Mouse (Mus musculus): Measurements from ENCODE around the gene Dek.

Dek gene

DNA sequence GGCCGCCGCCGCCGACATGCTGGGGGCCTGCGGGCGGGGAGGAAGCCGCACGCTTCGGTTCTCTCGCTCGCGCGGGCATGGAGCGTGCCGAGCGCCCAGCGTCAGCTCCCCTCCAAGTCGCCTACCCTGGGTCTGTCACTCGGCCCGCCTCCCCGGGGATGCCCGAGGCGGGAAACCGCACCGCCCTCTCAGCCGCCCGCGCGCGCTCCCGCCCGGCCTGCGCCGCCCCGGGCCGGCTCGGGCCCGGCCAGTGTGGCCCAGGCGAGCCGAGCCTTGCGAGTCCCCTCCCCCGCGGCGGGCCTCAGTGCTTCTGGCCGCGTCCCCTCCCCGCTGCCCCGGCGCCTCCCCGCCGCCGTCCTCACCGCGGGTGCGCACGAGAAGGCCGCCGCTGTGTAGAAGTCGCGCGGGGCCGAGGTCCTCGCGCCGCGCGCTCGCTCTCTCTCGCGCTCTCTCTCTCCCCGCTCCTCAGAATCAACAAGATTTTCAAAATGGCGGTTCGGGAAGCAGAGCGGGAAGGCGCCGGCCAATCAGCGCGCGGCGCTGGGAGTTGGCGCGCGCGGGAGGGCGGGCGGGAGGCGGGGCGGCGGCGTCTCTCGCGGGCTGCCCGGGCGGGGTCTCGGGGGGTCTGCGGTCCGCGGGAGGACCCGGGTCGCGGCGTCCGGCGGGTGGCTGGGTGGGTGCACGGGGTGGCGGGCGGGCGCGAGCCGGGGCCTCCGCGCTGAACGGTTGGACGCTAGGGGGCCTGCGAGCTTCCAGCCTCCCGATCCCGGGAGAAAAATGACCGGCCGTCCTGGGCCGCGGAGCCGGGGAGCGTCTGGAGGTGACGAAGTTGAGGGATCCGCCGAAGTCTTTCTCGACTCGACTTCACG, at the start of gene Dek:
Gene Dek, minus strand, starts transcription at position 491 of the 869 bp plus-strand sequence.
- in situ Hi-C loops (cut with MboI, MseI) = no loop called here

GRCm38 (mm10) chr13:47154866-47155265, 48.9 kb upstream of the Dek start:
- in situ Hi-C loops (cut with MboI, MseI) = loop anchor here (5.0 to 10.0 kb wide), 3 partner anchors 132 to 1312 kb away; no protein-coding TSS in a partner anchor

DNA sequence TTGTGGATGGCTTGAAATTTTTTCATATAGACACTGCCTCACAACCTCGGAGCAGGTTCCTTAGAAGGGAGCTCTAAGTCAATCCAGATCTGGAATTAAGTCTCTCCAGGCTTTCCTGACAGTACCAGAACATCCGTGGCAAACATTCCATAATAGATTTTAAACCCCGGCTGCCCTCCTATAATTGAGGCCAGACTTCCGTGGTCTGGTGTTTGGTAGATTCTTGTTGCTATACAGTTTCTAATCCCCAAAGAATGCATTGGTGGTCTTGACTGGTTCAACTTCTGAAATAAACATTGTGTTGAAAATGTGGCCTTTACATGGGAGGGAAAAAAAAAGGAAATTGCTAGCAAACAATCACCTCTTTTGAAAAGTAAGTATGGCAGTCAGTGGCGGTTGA, 47.2 kb upstream of the Dek start:
- in situ Hi-C loops (cut with MboI, MseI) = loop anchor here (5.0 to 10.0 kb wide), 3 partner anchors 134 to 1314 kb away; no protein-coding TSS in a partner anchor

GRCm38 (mm10) chr13:47152390-47152789, 46.4 kb upstream of the Dek start:
- in situ Hi-C loops (cut with MboI, MseI) = loop anchor here (5.0 to 10.0 kb wide), 3 partner anchors 135 to 1315 kb away; no protein-coding TSS in a partner anchor

GRCm38 (mm10) chr13:47151060-47151459, 45.1 kb upstream of the Dek start:
- in situ Hi-C loops (cut with MboI, MseI) = loop anchor here (5.0 to 10.0 kb wide), 3 partner anchors 136 to 1316 kb away; no protein-coding TSS in a partner anchor

DNA sequence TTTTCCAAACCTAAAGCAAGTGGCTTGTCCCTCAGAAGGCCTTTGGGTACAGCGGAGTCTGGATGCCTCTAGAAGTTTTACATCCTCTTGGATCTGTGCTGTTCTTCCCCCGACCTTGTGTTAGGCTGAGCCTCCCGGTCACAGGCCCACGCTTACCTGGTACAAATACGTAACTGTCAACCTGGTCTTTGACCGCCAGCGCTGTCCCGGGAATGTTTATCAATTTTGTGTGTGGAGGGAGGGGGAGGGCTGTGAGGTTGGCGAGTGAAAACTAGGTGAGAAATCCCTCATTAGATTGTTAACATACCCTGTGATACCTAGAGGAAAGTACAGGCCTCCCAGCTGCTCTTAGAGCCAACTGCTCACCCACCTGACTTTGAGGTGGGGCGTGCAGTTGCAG, 44.0 kb upstream of the Dek start:
- in situ Hi-C loops (cut with MboI, MseI) = loop anchor here (5.0 to 10.0 kb wide), 4 partner anchors 137 to 1355 kb away; no protein-coding TSS in a partner anchor

- in situ Hi-C loops (cut with MboI, MseI) = loop anchor here in 1 of 2 experiments (10.0 kb wide), 1 partner anchor 1356 kb away; no protein-coding TSS in a partner anchor
Observed at GRCm38 (mm10) chr13:47148573-47148972, 42.6 kb upstream of the Dek start.

DNA sequence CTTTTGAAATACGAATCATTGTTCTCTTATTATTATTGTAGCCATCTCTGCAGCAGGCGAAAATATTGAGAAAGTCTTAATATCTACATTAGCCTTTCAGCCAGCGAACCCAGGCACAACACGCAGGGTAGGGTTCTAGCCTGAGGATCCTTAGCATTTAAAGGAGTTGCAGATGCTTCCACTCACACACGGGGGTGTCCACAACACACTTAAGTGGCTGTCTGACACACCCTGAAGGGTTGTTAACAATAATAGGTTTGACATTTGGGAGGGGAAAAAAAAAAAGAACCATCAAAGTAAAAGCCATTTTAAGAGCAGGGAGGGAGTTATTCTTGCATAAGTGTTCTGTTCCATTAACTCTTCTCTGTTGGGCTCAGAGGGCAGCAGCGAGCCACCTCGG, 40.4 kb upstream of the Dek start:
- in situ Hi-C loops (cut with MboI, MseI) = loop anchor here in 1 of 2 experiments (10.0 kb wide), 1 partner anchor 1358 kb away; no protein-coding TSS in a partner anchor

DNA sequence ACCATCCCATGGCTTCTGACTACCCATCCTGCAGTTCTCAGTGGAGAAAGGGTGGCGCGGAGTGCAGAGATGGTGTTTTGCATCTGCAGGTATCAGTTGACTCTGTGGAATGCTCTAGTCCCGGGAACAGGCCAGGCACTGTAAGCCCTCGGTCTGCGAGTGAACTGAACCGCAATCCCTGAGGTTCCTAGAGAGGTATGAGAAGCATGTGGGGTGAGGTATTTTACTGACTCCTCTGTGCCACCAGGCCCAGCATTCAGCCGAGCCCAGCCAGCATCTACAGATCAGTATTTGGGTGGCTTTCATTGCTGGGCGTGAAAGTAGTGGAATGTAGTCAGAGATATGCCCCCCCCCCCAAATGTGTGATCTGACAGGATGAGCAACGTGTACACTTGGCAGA, 39.9 kb upstream of the Dek start:
- in situ Hi-C loops (cut with MboI, MseI) = loop anchor here in 1 of 2 experiments (10.0 kb wide), 1 partner anchor 1359 kb away; no protein-coding TSS in a partner anchor

- in situ Hi-C loops (cut with MboI, MseI) = loop anchor here in 1 of 2 experiments (10.0 kb wide), 1 partner anchor 1362 kb away; no protein-coding TSS in a partner anchor
Observed at GRCm38 (mm10) chr13:47142764-47143163, 36.8 kb upstream of the Dek start.

GRCm38 (mm10) chr13:47135741-47136140, 29.7 kb upstream of the Dek start:
- in situ Hi-C loops (cut with MboI, MseI) = no loop called here

- in situ Hi-C loops (cut with MboI, MseI) = no loop called here
Observed at GRCm38 (mm10) chr13:47134836-47135235, 28.8 kb upstream of the Dek start.

DNA sequence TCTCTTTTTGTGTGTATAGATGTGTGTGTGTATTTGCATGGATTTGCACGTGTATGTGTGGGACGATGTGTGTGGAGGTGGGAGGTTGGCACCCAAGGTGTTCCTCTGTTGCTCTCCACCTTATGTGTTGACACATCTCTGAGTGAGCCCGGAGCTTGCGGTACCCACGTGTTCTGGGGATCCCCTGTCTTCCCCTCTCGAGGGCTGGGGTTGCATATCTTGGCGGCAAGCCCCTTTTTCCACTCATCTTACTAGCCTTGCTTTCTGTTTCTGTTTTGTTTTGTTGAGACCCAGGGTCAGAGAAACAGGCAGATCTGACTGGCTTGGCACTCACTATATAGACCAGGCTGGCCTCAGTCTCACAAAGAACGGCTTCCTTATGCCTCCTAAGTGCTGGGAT, 27.1 kb upstream of the Dek start:
- in situ Hi-C loops (cut with MboI, MseI) = no loop called here

GRCm38 (mm10) chr13:47129090-47129489, 23.1 kb upstream of the Dek start:
- in situ Hi-C loops (cut with MboI, MseI) = no loop called here

DNA sequence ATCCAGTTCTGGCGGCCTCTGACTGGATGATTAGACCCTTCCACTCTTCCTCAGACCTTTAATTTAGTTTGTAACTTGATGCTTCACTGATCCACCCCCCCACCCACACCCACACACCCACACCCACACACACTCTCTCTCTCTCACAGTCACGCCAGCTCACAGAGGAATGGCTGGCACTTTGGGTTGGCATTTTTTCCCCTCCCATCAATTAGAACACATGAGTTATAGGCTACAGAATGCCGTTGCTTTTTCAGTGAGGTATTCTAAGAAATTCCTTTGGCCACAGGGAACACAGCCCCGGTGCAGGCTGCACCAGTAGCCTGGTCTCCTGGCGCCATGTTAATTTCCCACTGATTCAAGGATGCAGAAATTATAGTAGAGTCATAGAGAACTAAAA, 19.6 kb upstream of the Dek start:
- in situ Hi-C loops (cut with MboI, MseI) = no loop called here

- in situ Hi-C loops (cut with MboI, MseI) = no loop called here
Observed at GRCm38 (mm10) chr13:47124986-47125385, 19.0 kb upstream of the Dek start.

GRCm38 (mm10) chr13:47124449-47124848, 18.4 kb upstream of the Dek start:
- in situ Hi-C loops (cut with MboI, MseI) = no loop called here

- in situ Hi-C loops (cut with MboI, MseI) = no loop called here
Observed at GRCm38 (mm10) chr13:47122537-47123430, 16.8 kb upstream of the Dek start, which contains the start of gene Rnf144b. Gene Rnf144b, plus strand, starts transcription at chr13:47122656.

GRCm38 (mm10) chr13:47121333-47121889, 15.4 kb upstream of the Dek start:
- in situ Hi-C loops (cut with MboI, MseI) = no loop called here

DNA sequence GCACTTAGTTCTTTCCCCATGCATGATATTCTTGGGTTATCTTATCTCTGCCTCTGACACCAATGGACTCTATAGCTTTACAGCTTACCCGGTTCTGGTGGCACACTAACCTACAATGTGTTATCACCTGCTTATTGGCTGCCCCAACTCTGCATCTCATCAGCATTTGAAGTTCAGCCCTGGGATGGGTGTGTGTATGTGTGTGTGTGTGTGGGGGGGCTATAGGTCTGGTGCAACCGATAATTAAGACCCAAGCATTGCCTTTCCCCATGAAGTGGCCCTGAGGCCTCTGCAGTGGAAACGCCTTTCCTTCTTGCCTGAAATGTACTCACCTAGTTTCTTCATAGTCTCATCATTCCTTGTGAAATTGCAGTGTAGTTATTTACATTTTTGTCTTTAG, 10.0 kb upstream of the Dek start:
- in situ Hi-C loops (cut with MboI, MseI) = no loop called here

DNA sequence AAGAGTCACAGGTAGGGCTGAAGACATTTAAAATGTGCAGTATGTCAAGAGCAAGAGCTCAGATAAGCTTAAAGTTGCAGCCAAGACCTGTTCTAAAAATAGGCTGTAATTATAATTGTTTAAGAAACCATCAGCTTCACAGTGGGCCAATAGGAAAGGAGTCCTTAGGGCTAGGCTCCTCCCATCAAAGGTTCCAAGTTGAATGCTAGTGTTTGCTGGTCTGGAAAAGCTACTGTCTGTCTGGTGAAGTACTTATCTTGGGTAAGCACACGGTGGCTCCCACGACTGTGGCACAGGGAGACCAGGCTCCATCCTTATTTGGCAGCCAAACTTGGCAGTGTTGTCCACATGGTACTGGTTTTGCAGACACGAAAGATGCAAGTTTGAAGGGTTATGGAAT, 6.9 kb upstream of the Dek start:
- in situ Hi-C loops (cut with MboI, MseI) = no loop called here
